Mouse (Mus musculus) MEL (cell line): ENCODE data around the gene Tex30.
A peak's percentile ranks its signal among the peaks of the same experiment; 100 is the strongest.

Experiments
- CHD1 ChIP-seq: IDR thresholded peaks from 2 replicates; pipeline ENCODE4 v1.6.1; 2012; ENCODE audit warnings: low read depth, mild to moderate bottlenecking, inconsistent platforms, low read length, improper control_type of control experiment
- CTCF ChIP-seq, 3 experiments: IDR thresholded peaks in 2 of 3; conservative IDR thresholded peaks in 1 of 3; 2 replicates each; pipeline ENCODE4 v1.5.1; 2011 to 2012; ENCODE audit warnings: low read length in 3 of 3, low read depth in 2 of 3, mild to moderate bottlenecking in 2 of 3, improper control_type of control experiment in 1 of 3, inconsistent platforms in 1 of 3, mixed read lengths in 1 of 3, moderate library complexity in 1 of 3; ENCODE audit not compliant: control insufficient read depth in 1 of 3, insufficient read depth in 1 of 3, poor library complexity in 1 of 3, severe bottlenecking in 1 of 3
- ELF1 ChIP-seq: IDR thresholded peaks from 2 replicates; pipeline ENCODE4 v1.6.1; 2014; ENCODE audit warnings: low read depth, mild to moderate bottlenecking, inconsistent platforms, low read length, improper control_type of control experiment, moderate library complexity
- EP300 ChIP-seq, 2 experiments: IDR thresholded peaks; 2 replicates each; pipeline ENCODE4 v1.6.1; 2011; ENCODE audit warnings: improper control_type of control experiment in 2 of 2, low read length in 2 of 2, low read depth in 1 of 2, mild to moderate bottlenecking in 1 of 2
- KAT2A ChIP-seq: conservative IDR thresholded peaks from 2 replicates; pipeline ENCODE4 v1.6.1; 2012; ENCODE audit warnings: low read depth, low read length, improper control_type of control experiment, inconsistent platforms
- MAX ChIP-seq: IDR thresholded peaks from 2 replicates; pipeline ENCODE4 v1.6.1; 2011; ENCODE audit warnings: low read length, improper control_type of control experiment
- MXI1 ChIP-seq: IDR thresholded peaks from 2 replicates; pipeline ENCODE4 v1.6.1; 2011; ENCODE audit warnings: mild to moderate bottlenecking, low read depth, low read length, improper control_type of control experiment
- MYB ChIP-seq: IDR thresholded peaks from 2 replicates; pipeline ENCODE4 v1.6.1; 2011; ENCODE audit warnings: mild to moderate bottlenecking, low read depth, low read length, improper control_type of control experiment
- NRF1 ChIP-seq: IDR thresholded peaks from 2 replicates; pipeline ENCODE4 v1.6.1; 2014; ENCODE audit warnings: low read depth, mild to moderate bottlenecking, inconsistent platforms, low read length, improper control_type of control experiment, moderate library complexity; ENCODE audit not compliant: poor library complexity, insufficient read depth, severe bottlenecking
- POLR2A ChIP-seq, 2 experiments: IDR thresholded peaks; 2 replicates each; pipeline ENCODE4 v1.6.1; 2011 to 2012; ENCODE audit warnings: low read length in 2 of 2, mild to moderate bottlenecking in 2 of 2, control low read depth in 1 of 2, improper control_type of control experiment in 1 of 2, low read depth in 1 of 2, moderate library complexity in 1 of 2; ENCODE audit not compliant: control insufficient read depth in 1 of 2, insufficient read depth in 1 of 2, poor library complexity in 1 of 2
- TAL1 ChIP-seq: IDR thresholded peaks from 2 replicates; pipeline ENCODE4 v1.6.1; 2012; ENCODE audit warnings: mild to moderate bottlenecking, inconsistent platforms, low read length, moderate library complexity, mixed read lengths
- USF1 ChIP-seq: IDR thresholded peaks from 2 replicates; pipeline ENCODE4 v1.6.1; 2014; ENCODE audit warnings: low read depth, mild to moderate bottlenecking, inconsistent platforms, low read length, improper control_type of control experiment, moderate library complexity

DNA sequence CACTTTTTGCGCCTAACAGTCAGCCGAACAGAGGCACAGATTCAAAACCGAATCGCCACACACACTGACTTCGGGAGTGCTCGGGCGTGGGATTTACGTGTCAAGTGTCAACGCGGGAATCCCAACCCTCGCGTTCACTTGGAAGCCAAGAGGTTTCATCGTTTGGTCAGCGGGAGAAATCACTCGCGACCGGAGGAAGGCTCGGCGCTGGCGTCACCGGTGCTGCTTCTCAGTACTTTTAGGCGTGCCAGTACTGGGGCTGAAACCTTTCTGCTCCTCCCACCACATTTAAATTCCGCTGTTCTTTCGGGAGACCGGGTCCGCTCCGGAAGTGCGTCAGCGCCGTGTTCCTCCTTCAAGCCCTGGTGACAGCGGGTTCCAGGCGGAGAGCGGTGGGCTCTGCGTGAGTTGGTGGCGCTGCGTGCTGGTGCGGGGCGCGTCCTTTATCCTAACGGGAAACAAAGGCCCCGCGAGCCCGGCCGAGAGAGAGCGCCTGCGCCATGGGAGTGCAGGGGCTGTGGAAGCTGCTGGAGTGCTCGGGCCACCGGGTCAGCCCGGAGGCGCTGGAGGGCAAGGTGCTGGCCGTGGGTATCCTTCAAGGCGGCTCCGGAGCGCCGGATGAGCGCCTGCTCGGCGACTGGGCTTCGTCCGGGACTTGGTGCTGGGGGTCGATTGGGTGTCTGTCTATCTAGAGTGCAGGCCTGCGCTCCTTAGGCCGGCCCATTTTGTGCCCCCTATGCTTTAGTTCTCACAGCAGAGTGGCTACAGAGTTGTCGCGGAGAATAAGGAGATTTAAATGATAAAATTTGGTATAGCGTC, 45.5 kb upstream of the Tex30 start, which contains the start of gene Ercc5:
- TF ChIP-seq CTCF (IDR thresholded peaks at IDR 0.05 in 2 of 3, conservative IDR thresholded peaks at IDR 0.05 in 1 of 3; ENCODE audit: control insufficient read depth in 1 of 3, insufficient read depth in 1 of 3, low read depth in 2 of 3, low read length in 3 of 3, poor library complexity in 1 of 3, severe bottlenecking in 1 of 3) = no peak
- TF ChIP-seq USF1 = no peak
- TF ChIP-seq KAT2A = no peak
- TF ChIP-seq POLR2A (IDR thresholded peaks at IDR 0.05; ENCODE audit: control insufficient read depth in 1 of 2, insufficient read depth in 1 of 2, low read depth in 1 of 2, low read length in 2 of 2, poor library complexity in 1 of 2) = peak; percentile 88 to 89
- TF ChIP-seq MXI1 = peak; percentile 63
- no peak for TF ChIP-seq TAL1
- no peak for TF ChIP-seq NRF1
- no peak for TF ChIP-seq EP300 (IDR thresholded peaks at IDR 0.05; ENCODE audit: low read depth in 1 of 2, low read length in 2 of 2)
- peak; percentile 64 for TF ChIP-seq ELF1
- no peak for TF ChIP-seq MAX
- TF ChIP-seq CHD1 = no peak
- no peak for TF ChIP-seq MYB
